Mouse (Mus musculus) myocyte (in vitro differentiated cells): ENCODE data around the gene Pvrig. TPM values are rescaled to one million over a fixed set of nuclear protein-coding genes. Genes with fewer than 3 reads are reported as not detected.

Experiments used
- polyA plus RNA-seq: library from polyadenylated mRNA; unstranded; fragments of >200 nt; fragmentation: generic; extraction: Trizol; gene quantifications from one replicate; pipeline ENCODE4 v1.2.1, GENCODE M21; 2012; ENCODE audit warnings: missing spikeins

Pvrig gene
- polyA plus RNA-seq, 1 experiment: 0.04 TPM

Other genes starting within 250 kb of the Pvrig start
- gene Zscan21, start 225.1 kb upstream of the Pvrig start, polyA plus RNA-seq: 12.3 TPM
- gene Zfp113, start 186.2 kb upstream of the Pvrig start, polyA plus RNA-seq: 3.0 TPM
- gene Cops6, start 180.9 kb upstream of the Pvrig start, polyA plus RNA-seq: 186 TPM
- 10.4 TPM for gene Ap4m1, start 170.0 kb upstream of the Pvrig start, polyA plus RNA-seq
- 55.4 TPM for gene Mcm7, start 169.5 kb upstream of the Pvrig start, polyA plus RNA-seq
- 47.1 TPM for gene Taf6, start 154.5 kb upstream of the Pvrig start, polyA plus RNA-seq
- gene Cnpy4, start 154.5 kb upstream of the Pvrig start, polyA plus RNA-seq: 11.5 TPM
- gene Mblac1, start 147.6 kb upstream of the Pvrig start, polyA plus RNA-seq: 2.5 TPM
- not detected for gene Nxpe5, start 116.1 kb upstream of the Pvrig start, polyA plus RNA-seq
- gene Lamtor4, start 86.5 kb upstream of the Pvrig start, polyA plus RNA-seq: 97.7 TPM
- gene BC037034, start 77.9 kb upstream of the Pvrig start, polyA plus RNA-seq: 6.7 TPM
- gene Gal3st4, start 69.1 kb upstream of the Pvrig start, polyA plus RNA-seq: not detected
- gene Gm43720, start 62.0 kb upstream of the Pvrig start, polyA plus RNA-seq: 0.01 TPM
- gene Gpc2, start 62.0 kb upstream of the Pvrig start, polyA plus RNA-seq: 0.54 TPM
- 0.01 TPM for gene Stag3, start 61.7 kb upstream of the Pvrig start, polyA plus RNA-seq
- 2.1 TPM for gene Zfp157, start 99.5 kb downstream of the Pvrig start, polyA plus RNA-seq
- gene 1700123K08Rik, start 222.8 kb downstream of the Pvrig start, polyA plus RNA-seq: not detected